Mouse (Mus musculus): ENCODE data around the gene Rfx5. TPM values are rescaled to one million over a fixed set of nuclear protein-coding genes. Genes with fewer than 3 reads are reported as not detected.
"Not testable (repeated sequence)": the region's sequence is repeated elsewhere in the genome, so short reads cannot be mapped to it uniquely, and the experiment has no call there.

Gene Rfx5
- total and polyA plus RNA-seq, 2 experiments from 2014 or later, result 4.1 to 18.7 TPM

- Histone ChIP-seq H3K36me3 (ENCODE audit: insufficient read depth) (no peaks in the 10 kb centered on the region), H3K9ac (no peak overlapping the region), H3K27me3 (ENCODE audit: insufficient read depth, low read length) (no peaks in the 10 kb centered on the region), H3K4me3 (ENCODE audit: low read depth, low read length) (no peak overlapping the region), H3K9me3 (ENCODE audit: low read length) (no peaks in the 10 kb centered on the region), H3K4me1 (ENCODE audit: insufficient read depth) (no peaks in the 10 kb centered on the region), H3K4me2 (ENCODE audit: low read depth) (no peak overlapping the region), H3K27ac (ENCODE audit: low read depth, low read length) (no peak overlapping the region)
- no peak for TF ChIP-seq CTCF (IDR thresholded peaks at IDR 0.05; ENCODE audit: low read depth)
- WGBS, result 46% methylated on average over 14 of the region's 14 CpGs
- ATAC-seq (peak; percentile 29), DNase-seq (no peak)
Measured at GRCm38 (mm10) chr3:94917816-94918361, 36.0 kb upstream of the Rfx5 start.

- no peak for ATAC-seq
- no peak overlapping the region for H3K4me3 ChIP-seq (ENCODE audit: low read depth, low read length)
- H3K4me2 ChIP-seq (ENCODE audit: low read depth), result no peak overlapping the region
- no peaks in the 10 kb centered on the region for H3K36me3 ChIP-seq (ENCODE audit: insufficient read depth)
- H3K27me3 ChIP-seq (ENCODE audit: insufficient read depth, low read length), result no peaks in the 10 kb centered on the region
- 80% methylated on average over 4 of the region's 4 CpGs for WGBS
- DNase-seq, result no peak
- H3K9me3 ChIP-seq (ENCODE audit: low read length), result no peaks in the 10 kb centered on the region
- H3K4me1 ChIP-seq (ENCODE audit: insufficient read depth), result no peaks in the 10 kb centered on the region
- H3K27ac ChIP-seq (ENCODE audit: low read depth, low read length), result no peak overlapping the region
- no peak for TF ChIP-seq CTCF (IDR thresholded peaks at IDR 0.05; ENCODE audit: low read depth)
- H3K9ac ChIP-seq, result no peak overlapping the region
Measured at GRCm38 (mm10) chr3:94918845-94919244, 35.0 kb upstream of the Rfx5 start.

DNA sequence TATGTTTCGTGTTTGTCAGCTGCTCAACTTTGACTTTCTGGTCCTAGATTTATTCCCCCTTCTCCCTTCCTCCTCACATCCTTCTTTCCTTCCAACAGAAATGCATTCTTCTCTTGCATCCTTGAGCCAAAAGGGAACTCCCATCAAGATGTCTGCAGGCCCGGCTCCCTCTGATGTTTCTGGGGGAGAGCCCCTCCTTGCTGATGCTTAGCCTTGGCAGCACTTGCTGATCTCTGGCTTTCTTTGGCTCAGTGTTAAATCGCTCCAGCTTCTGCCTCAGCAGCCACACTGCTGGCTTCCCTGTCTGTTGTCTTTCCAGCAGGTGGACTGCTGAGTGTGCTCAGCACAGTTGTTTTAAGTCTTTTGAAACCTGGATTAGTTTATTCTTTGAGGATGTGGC, 32.8 kb upstream of the Rfx5 start:
- Histone ChIP-seq H3K27ac (ENCODE audit: low read depth, low read length) (no peak overlapping the region), H3K4me2 (ENCODE audit: low read depth) (no peak overlapping the region), H3K4me3 (ENCODE audit: low read depth, low read length) (no peak overlapping the region), H3K9ac (no peak overlapping the region), H3K9me3 (ENCODE audit: low read length) (no peaks in the 10 kb centered on the region), H3K4me1 (ENCODE audit: insufficient read depth) (no peaks in the 10 kb centered on the region), H3K27me3 (ENCODE audit: insufficient read depth, low read length) (no peaks in the 10 kb centered on the region), H3K36me3 (ENCODE audit: insufficient read depth) (no peaks in the 10 kb centered on the region)
- DNase-seq (no peak), ATAC-seq (no peak)
- no peak for TF ChIP-seq CTCF (IDR thresholded peaks at IDR 0.05; ENCODE audit: low read depth)
- 30% methylated on average over 3 of the region's 3 CpGs for WGBS

- Histone ChIP-seq H3K27ac (ENCODE audit: low read depth, low read length) (no peak overlapping the region), H3K9ac (no peak overlapping the region), H3K4me1 (ENCODE audit: insufficient read depth) (no peaks in the 10 kb centered on the region), H3K27me3 (ENCODE audit: insufficient read depth, low read length) (no peaks in the 10 kb centered on the region), H3K36me3 (ENCODE audit: insufficient read depth) (no peaks in the 10 kb centered on the region), H3K4me3 (ENCODE audit: low read depth, low read length) (no peak overlapping the region), H3K4me2 (ENCODE audit: low read depth) (no peak overlapping the region), H3K9me3 (ENCODE audit: low read length) (no peaks in the 10 kb centered on the region)
- DNase-seq (no peak), ATAC-seq (no peak; the same call in 1 of the 2 replicates)
- TF ChIP-seq CTCF (IDR thresholded peaks at IDR 0.05; ENCODE audit: low read depth), result no peak
- WGBS, result 30% methylated on average over 3 of the region's 3 CpGs
Measured at GRCm38 (mm10) chr3:94922333-94922732, 31.5 kb upstream of the Rfx5 start.

DNA sequence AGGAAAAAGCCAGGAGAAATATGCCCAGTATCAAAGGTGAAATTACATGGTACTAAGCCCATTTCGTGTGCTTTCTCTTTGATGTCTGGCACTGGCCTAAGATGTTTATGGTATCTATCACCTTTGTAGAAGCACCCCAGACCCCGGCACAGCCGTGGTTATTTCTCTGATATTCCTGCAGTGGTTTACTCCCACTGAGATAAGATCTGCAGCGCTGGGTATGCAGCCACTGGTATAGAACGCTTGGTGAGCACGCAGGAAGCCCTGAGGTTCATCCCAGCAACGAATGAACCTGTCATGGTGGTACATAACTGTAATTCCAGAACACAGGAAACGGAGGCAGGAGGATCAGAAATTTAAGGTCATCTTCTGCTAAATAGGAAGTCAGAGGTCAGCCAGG, 29.2 kb upstream of the Rfx5 start:
- H3K36me3 ChIP-seq (ENCODE audit: insufficient read depth), result no peaks in the 10 kb centered on the region
- H3K4me1 ChIP-seq (ENCODE audit: insufficient read depth), result no peaks in the 10 kb centered on the region
- ATAC-seq (no peak), DNase-seq (no peak)
- H3K4me3 ChIP-seq (ENCODE audit: low read depth, low read length), result no peak overlapping the region
- no peaks in the 10 kb centered on the region for H3K27me3 ChIP-seq (ENCODE audit: insufficient read depth, low read length)
- H3K4me2 ChIP-seq (ENCODE audit: low read depth), result no peak overlapping the region
- no peak overlapping the region for H3K27ac ChIP-seq (ENCODE audit: low read depth, low read length)
- WGBS, result 83% methylated on average over 8 of the region's 8 CpGs
- H3K9me3 ChIP-seq (ENCODE audit: low read length), result no peaks in the 10 kb centered on the region
- no peak for TF ChIP-seq CTCF (IDR thresholded peaks at IDR 0.05; ENCODE audit: low read depth)
- no peak overlapping the region for H3K9ac ChIP-seq

DNA sequence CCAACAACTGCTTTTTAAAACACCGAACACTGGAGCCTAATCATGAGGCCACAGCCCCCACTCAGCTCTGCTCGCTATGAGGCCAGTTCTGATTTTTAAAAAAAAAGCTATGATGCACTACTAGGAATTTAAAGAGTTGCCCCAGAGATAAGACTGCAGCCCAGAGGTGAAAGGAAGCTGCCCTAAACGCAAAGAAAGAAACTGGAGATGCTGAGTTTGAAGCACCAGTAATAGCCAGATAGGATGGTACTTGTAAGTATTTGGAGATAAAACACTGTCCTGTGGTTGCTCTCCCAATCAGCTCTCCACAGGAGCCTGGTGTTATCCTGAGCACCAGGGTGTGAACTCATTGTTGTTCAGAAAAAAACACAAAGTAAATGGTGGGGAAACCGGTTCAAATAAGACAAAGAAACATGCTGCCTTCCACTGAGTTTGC, 27.6 kb upstream of the Rfx5 start:
- not testable (repeated sequence) for H3K27me3 ChIP-seq (ENCODE audit: insufficient read depth, low read length); DNase-seq; ATAC-seq; H3K9me3 ChIP-seq (ENCODE audit: low read length); H3K4me3 ChIP-seq (ENCODE audit: low read depth, low read length); H3K36me3 ChIP-seq (ENCODE audit: insufficient read depth); H3K4me2 ChIP-seq (ENCODE audit: low read depth); H3K9ac ChIP-seq; H3K27ac ChIP-seq (ENCODE audit: low read depth, low read length); H3K4me1 ChIP-seq (ENCODE audit: insufficient read depth)
- WGBS, result 38% methylated on average over 4 of the region's 4 CpGs

DNA sequence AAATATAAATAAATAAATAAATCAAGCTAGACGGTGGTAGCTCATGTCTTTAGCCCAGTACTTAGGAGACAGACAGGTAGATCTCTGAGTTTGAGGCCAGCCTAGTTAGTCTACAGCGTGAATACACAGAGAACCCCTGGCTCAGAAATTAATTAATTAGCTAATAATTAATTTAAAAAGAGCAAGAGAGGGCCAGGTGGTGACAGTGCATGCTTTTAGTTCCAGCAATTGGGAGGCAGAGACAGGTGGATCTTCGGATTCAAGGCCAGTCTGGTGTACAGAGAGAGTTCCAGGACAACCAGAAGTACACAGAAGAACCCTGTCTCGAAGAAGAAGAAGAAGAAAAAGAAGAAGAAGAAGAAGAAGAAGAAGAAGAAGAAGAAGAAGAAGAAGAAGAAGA, 24.9 kb upstream of the Rfx5 start:
- WGBS, result 84% methylated on average over 3 of the region's 4 CpGs

DNA sequence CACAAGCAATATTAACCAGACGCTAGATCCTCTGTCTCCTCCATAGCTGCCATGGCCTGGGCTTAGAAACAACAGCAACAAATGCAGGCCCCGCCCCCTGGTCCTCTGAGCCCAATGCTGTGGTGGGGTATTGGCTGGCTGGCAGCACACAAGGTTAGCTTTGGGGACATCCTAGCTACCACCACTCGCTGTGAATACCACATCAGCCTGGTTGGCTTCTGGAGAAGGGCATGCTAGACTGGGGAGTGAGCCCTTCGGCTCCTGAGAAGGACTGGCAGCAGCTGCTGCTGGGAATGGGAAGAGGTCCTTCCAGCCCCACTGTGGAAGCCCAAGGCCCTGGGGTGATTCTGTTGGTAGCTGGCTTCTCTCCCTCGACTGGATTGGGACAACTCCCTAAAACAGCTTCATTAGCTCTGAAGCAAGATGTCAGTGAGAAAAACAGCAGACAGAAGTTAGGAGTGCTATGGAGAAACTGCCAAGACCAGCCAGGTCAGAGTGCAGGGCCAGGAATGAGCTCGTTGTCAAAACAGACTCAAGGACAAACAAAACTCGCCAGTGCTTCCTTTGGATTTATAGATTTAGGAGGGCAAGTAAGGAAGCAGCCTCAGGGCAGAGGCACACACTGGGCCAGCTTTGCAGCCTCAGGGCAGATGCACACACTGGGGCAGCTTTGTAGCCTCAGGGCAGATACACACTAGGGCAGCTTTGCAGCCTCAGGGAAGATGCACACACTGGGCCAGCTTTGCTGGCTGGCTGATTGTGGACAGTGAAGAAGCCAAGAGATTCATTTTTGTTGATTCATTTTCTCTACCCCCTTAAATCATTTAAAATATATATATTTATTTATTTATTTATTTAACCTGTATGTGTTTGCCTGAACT, 23.2 kb upstream of the Rfx5 start:
- H3K9ac ChIP-seq; H3K4me2 ChIP-seq (ENCODE audit: low read depth); DNase-seq; H3K36me3 ChIP-seq (ENCODE audit: insufficient read depth); H3K27ac ChIP-seq (ENCODE audit: low read depth, low read length); H3K9me3 ChIP-seq (ENCODE audit: low read length); H3K4me3 ChIP-seq (ENCODE audit: low read depth, low read length); H3K27me3 ChIP-seq (ENCODE audit: insufficient read depth, low read length); H3K4me1 ChIP-seq (ENCODE audit: insufficient read depth); ATAC-seq: not testable (repeated sequence)
- 51% methylated on average over 7 of the region's 7 CpGs for WGBS

More for the DNA sequence above, 24.9 kb upstream of the Rfx5 start:
- H3K36me3 ChIP-seq (ENCODE audit: insufficient read depth); H3K27me3 ChIP-seq (ENCODE audit: insufficient read depth, low read length); ATAC-seq; H3K4me3 ChIP-seq (ENCODE audit: low read depth, low read length); H3K9me3 ChIP-seq (ENCODE audit: low read length); H3K4me1 ChIP-seq (ENCODE audit: insufficient read depth); H3K9ac ChIP-seq; DNase-seq; H3K4me2 ChIP-seq (ENCODE audit: low read depth); H3K27ac ChIP-seq (ENCODE audit: low read depth, low read length): not testable (repeated sequence)

- not testable (repeated sequence) for H3K4me2 ChIP-seq (ENCODE audit: low read depth); DNase-seq; H3K4me1 ChIP-seq (ENCODE audit: insufficient read depth); H3K27me3 ChIP-seq (ENCODE audit: insufficient read depth, low read length); ATAC-seq; H3K36me3 ChIP-seq (ENCODE audit: insufficient read depth); H3K9ac ChIP-seq; H3K4me3 ChIP-seq (ENCODE audit: low read depth, low read length); H3K9me3 ChIP-seq (ENCODE audit: low read length); H3K27ac ChIP-seq (ENCODE audit: low read depth, low read length)
- WGBS, result 82% methylated on average over 10 of the region's 10 CpGs
Measured at GRCm38 (mm10) chr3:94931427-94932082, 22.3 kb upstream of the Rfx5 start.

- H3K4me1 ChIP-seq (ENCODE audit: insufficient read depth); H3K27me3 ChIP-seq (ENCODE audit: insufficient read depth, low read length); H3K9me3 ChIP-seq (ENCODE audit: low read length); ATAC-seq; H3K27ac ChIP-seq (ENCODE audit: low read depth, low read length); H3K9ac ChIP-seq; H3K36me3 ChIP-seq (ENCODE audit: insufficient read depth); H3K4me3 ChIP-seq (ENCODE audit: low read depth, low read length); DNase-seq: not testable (repeated sequence)
- H3K4me2 ChIP-seq (ENCODE audit: low read depth), result peak overlapping the region; percentile 38; the same call in 1 of the 2 replicates
- WGBS, result 49% methylated on average over 2 of the region's 2 CpGs
Measured at GRCm38 (mm10) chr3:94932279-94932678, 21.6 kb upstream of the Rfx5 start.

Measured in forebrain, postnatal 0 days (tissue).